In the genomic region with DNA sequence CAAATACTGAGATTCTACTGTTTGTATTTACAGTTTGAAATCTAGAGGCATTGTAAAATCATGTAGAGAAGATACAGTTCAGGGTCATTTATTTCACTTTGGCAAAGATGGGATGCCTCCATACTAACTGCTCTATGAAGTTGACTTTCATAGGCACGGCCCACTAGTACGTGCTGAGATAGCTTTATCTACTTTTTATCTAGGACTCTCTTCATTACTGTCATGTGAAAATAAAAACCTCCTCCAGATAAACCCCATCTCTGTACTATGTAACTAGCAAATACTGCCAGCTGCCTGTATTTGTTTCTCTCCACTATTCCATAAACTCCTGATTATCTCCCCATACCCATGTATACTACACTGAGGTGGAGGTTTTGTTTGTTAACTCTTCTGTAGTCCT, we compare ENCODE assay signal across 26 mouse cellular contexts. TPM values are rescaled to one million over a fixed set of nuclear protein-coding genes. Genes with fewer than 3 reads are reported as not detected.
DNase-seq lines count a peak whose midpoint lies in the region; ATAC-seq lines count a peak whose summit lies in the region.
"Had no signal": no experiment of that assay in that cellular context is flagged by ENCODE, and none has a peak within 500 bp of the region (broad histone marks: within the 10 kb centered on the region; RNA-seq: fewer than 3 reads in every experiment).

No protein-coding gene starts in this region.

- H3K4me2 ChIP-seq in heart, embryonic 14.5 days (ENCODE audit: low read length): peak overlapping the region; percentile 12; the same call in 1 of the 2 replicates
- peak overlapping the region; percentile 37 for H3K4me2 ChIP-seq in liver, embryonic 11.5 days
- peak overlapping the region; percentile 62 for H3K4me2 ChIP-seq in liver, embryonic 15.5 days
- H3K4me2 ChIP-seq: embryonic facial prominence, embryonic 13.5 days; neural tube, embryonic 13.5 days had no signal

- no peaks in the 10 kb centered on the region for H3K36me3 ChIP-seq in heart, embryonic 14.5 days (ENCODE audit: control insufficient read depth, insufficient read depth, low read length)
- H3K36me3 ChIP-seq in liver, embryonic 11.5 days (ENCODE audit: control insufficient read depth, insufficient read depth, low read length): no peaks in the 10 kb centered on the region
- peaks cover 22% of the 10 kb centered on the region for H3K36me3 ChIP-seq in liver, embryonic 15.5 days (replicated peaks)
- H3K36me3 ChIP-seq: embryonic facial prominence, embryonic 13.5 days; midbrain, embryonic 10.5 days; neural tube, embryonic 13.5 days had no signal

- peaks cover 5 to 50% of the 10 kb centered on the region in 2 experiments for H3K4me1 ChIP-seq in heart, embryonic 14.5 days (ENCODE audit: control insufficient read depth in 2 of 2, insufficient read depth in 2 of 2, low read length in 2 of 2)
- peaks cover 50% of the 10 kb centered on the region for H3K4me1 ChIP-seq in liver, embryonic 11.5 days (replicated peaks; ENCODE audit: control insufficient read depth, insufficient read depth, low read length)
- peaks cover 66% of the 10 kb centered on the region for H3K4me1 ChIP-seq in liver, embryonic 15.5 days (replicated peaks)

- H3K9ac ChIP-seq in heart, embryonic 14.5 days (ENCODE audit: low read length): peak overlapping the region; percentile 44
- no peak overlapping the region for H3K9ac ChIP-seq in liver, embryonic 11.5 days (ENCODE audit: low read depth, low read length)
- peak overlapping the region; percentile 43 for H3K9ac ChIP-seq in liver, embryonic 15.5 days
- H3K9ac ChIP-seq: embryonic facial prominence, embryonic 13.5 days; neural tube, embryonic 13.5 days had no signal

- H3K27ac ChIP-seq in heart, embryonic 14.5 days (replicated peaks in 1 of 2; ENCODE audit: control insufficient read depth in 1 of 2, insufficient read depth in 1 of 2, low read depth in 2 of 2, low read length in 2 of 2): 0 out of 4 replicates have a peak overlapping the region, but pooled peaks of 1 of the 2 experiments have one; percentile 24
- H3K27ac ChIP-seq in liver, embryonic 11.5 days (ENCODE audit: low read depth, low read length): 0 out of 2 replicates have a peak overlapping the region, but pooled peaks have one; percentile 35
- peak overlapping the region; percentile 87 for H3K27ac ChIP-seq in liver, embryonic 15.5 days (replicated peaks)
- H3K27ac ChIP-seq: embryonic facial prominence, embryonic 13.5 days; hindbrain, embryonic 10.5 days; midbrain, embryonic 10.5 days; neural tube, embryonic 13.5 days had no signal

- DNase-seq in heart, postnatal 4 days: no peak
- DNase-seq in liver, embryonic 11.5 days (ENCODE audit: low spot score): no peak
- no peak for DNase-seq in liver
- DNase-seq in left cerebral cortex, postnatal 10 days (ENCODE audit: extremely low spot score in 1 of 2, low spot score in 2 of 2): no peak
- DNase-seq in retina, postnatal 1 day: no peak
- DNase-seq: adrenal gland, postnatal 10 days; cerebellum, adult 8-10 months; cerebellum, postnatal 36 days; embryo, embryonic 11 days; kidney, postnatal 4 days; lung, postnatal 4 days; right cerebral cortex, adult 18-20 months; right cerebral cortex, postnatal 4 days; thymus, postnatal 14 days had no signal

- no peaks in the 10 kb centered on the region for H3K27me3 ChIP-seq in heart, embryonic 14.5 days (ENCODE audit: control insufficient read depth, insufficient read depth, low read length)
- no peaks in the 10 kb centered on the region for H3K27me3 ChIP-seq in liver, embryonic 11.5 days (replicated peaks; ENCODE audit: control insufficient read depth, insufficient read depth, low read length)
- H3K27me3 ChIP-seq in liver, embryonic 15.5 days: no peaks in the 10 kb centered on the region
- H3K27me3 ChIP-seq: embryonic facial prominence, embryonic 13.5 days; neural tube, embryonic 13.5 days had no signal

- intact Hi-C loops in left cerebral cortex, postnatal 10 days (cut with DNase I): no loop called here

- H3K9me3 ChIP-seq in heart, embryonic 14.5 days (ENCODE audit: control insufficient read depth, low read length): no peaks in the 10 kb centered on the region
- H3K9me3 ChIP-seq in liver, embryonic 11.5 days (ENCODE audit: control insufficient read depth, low read length): no peaks in the 10 kb centered on the region
- H3K9me3 ChIP-seq in liver, embryonic 15.5 days (replicated peaks): no peaks in the 10 kb centered on the region
- H3K9me3 ChIP-seq: embryonic facial prominence, embryonic 13.5 days; hindbrain, embryonic 10.5 days; midbrain, embryonic 10.5 days; neural tube, embryonic 13.5 days had no signal

- no peak for ATAC-seq in heart, embryonic 14.5 days (ENCODE audit: insufficient number of reproducible peaks, insufficient read depth, low FRiP score, low read depth)
- ATAC-seq in liver, embryonic 11.5 days (replicated peaks; ENCODE audit: low FRiP score): peak; percentile 15; the same call in 1 of the 2 replicates
- peak; percentile 30 for ATAC-seq in liver, embryonic 15.5 days (ENCODE audit: insufficient read depth)
- ATAC-seq: activated CD4-positive, CD25-positive, alpha-beta regulatory T cell, adult 4 months; forebrain, embryonic 14.5 days; hindbrain, embryonic 16.5 days; intestine, postnatal 0 days; midbrain, embryonic 16.5 days had no signal

- no peak overlapping the region for H3K4me3 ChIP-seq in heart, embryonic 14.5 days (ENCODE audit: control insufficient read depth in 1 of 2, insufficient read depth in 1 of 2, low read depth in 1 of 2, low read length in 2 of 2)
- H3K4me3 ChIP-seq in liver, embryonic 11.5 days (ENCODE audit: low read depth, low read length): no peak overlapping the region
- H3K4me3 ChIP-seq in liver, embryonic 15.5 days (replicated peaks): peak overlapping the region; percentile 26
- H3K4me3 ChIP-seq: embryonic facial prominence, embryonic 13.5 days; hindbrain, embryonic 10.5 days; midbrain, embryonic 10.5 days; myocyte; neural tube, embryonic 13.5 days had no signal

- 12% methylated on average over 2 of the region's 2 CpGs for WGBS in heart, embryonic 14.5 days
- 26% methylated on average over 2 of the region's 2 CpGs for WGBS in liver, embryonic 11.5 days
- WGBS in liver, embryonic 15.5 days (ENCODE audit: insufficient replicate concordance): 8% methylated on average over 2 of the region's 2 CpGs

RNA-seq across cellular contexts. Expression of a gene that starts 18.0 kb away (rescaled TPM):
- polyA plus RNA-seq in heart, embryonic 14.5 days (2014; fragmentation: Nextera tagmentation; extraction: Ambion mirVana): 42.4 and 44.4 TPM in 2 replicates
- 100 to 1,000 TPM; 274 to 301 TPM for total RNA-seq in heart, postnatal 4 days (2021)
- polyA plus RNA-seq in liver, embryonic 11.5 days (2014; fragmentation: Nextera tagmentation; extraction: Ambion mirVana): 62.6 and 65.9 TPM in 2 replicates
- 44.8 and 45.1 TPM in 2 replicates for polyA plus RNA-seq in liver, embryonic 15.5 days (2015; fragmentation: Nextera tagmentation; extraction: Ambion mirVana)
- 100 to 1,000 TPM; 180 to 182 TPM for total RNA-seq in left cerebral cortex, postnatal 10 days (2021)

Comparison
In these comparisons a context has a peak if more than half of its experiments do, and no peak if none do; other contexts are left out.
1. H3K4me2 ChIP-seq: peak in every context shown above with its lines; median percentile 62 in liver, embryonic 15.5 days; 37 in liver, embryonic 11.5 days; 12 in heart, embryonic 14.5 days.